Mouse (Mus musculus) myocyte (in vitro differentiated cells): Measurements from ENCODE around the gene Gm47985.

ENCODE experiments used
- CEBPB ChIP-seq: IDR thresholded peaks from 2 replicates; pipeline ENCODE4 v1.6.1; 2011; ENCODE audit warnings: mild to moderate bottlenecking, moderate library complexity; ENCODE audit not compliant: poor library complexity, insufficient read depth, severe bottlenecking
- MAX ChIP-seq: IDR thresholded peaks from one replicate; pipeline ENCODE4 v1.6.1; 2011; ENCODE audit warnings: low read depth, mild to moderate bottlenecking, control low read depth
- POLR2A ChIP-seq: IDR thresholded peaks from one replicate; pipeline ENCODE4 v1.6.1; 2011; ENCODE audit warnings: low read depth, mild to moderate bottlenecking, control low read depth, moderate library complexity; ENCODE audit not compliant: insufficient read length
- POLR2AphosphoS2 ChIP-seq: IDR thresholded peaks from one replicate; pipeline ENCODE4 v1.6.1; 2011; ENCODE audit warnings: low read depth, control low read depth; ENCODE audit not compliant: insufficient read length
- TCF12 ChIP-seq: IDR thresholded peaks from one replicate; pipeline ENCODE4 v1.6.1; 2011; ENCODE audit warnings: mild to moderate bottlenecking, control low read depth; ENCODE audit not compliant: poor library complexity, insufficient read depth, severe bottlenecking
- TCF3 ChIP-seq: IDR thresholded peaks from one replicate; pipeline ENCODE4 v1.6.1; 2011; ENCODE audit warnings: low read depth, control low read depth; ENCODE audit not compliant: insufficient read length
- USF1 ChIP-seq: IDR thresholded peaks from one replicate; pipeline ENCODE4 v1.6.1; 2011; ENCODE audit warnings: low read depth, mild to moderate bottlenecking, control low read depth, moderate library complexity

- no peak for TF ChIP-seq POLR2AphosphoS2
- no peak for TF ChIP-seq POLR2A
- TF ChIP-seq USF1: no peak
- TF ChIP-seq MAX: no peak
- TF ChIP-seq CEBPB: no peak
- TF ChIP-seq TCF3: no peak
- no peak for TF ChIP-seq TCF12
Observed at GRCm38 (mm10) chr1:151166031-151166430, 16.3 kb upstream of the Gm47985 start.
